Mouse (Mus musculus) cerebral cortex, adult 2 months (tissue): Measurements from ENCODE around the gene Pacrg.

Experiments
- WGBS: fragments of 180-500 bp; shearing (Covaris S2); methylation state at CpG from one replicate; pipeline ENCODE4 v1.1.7; 2018; 5-methylcytosine and 5-hydroxymethylcytosine counted together

Gene Pacrg

GRCm38 (mm10) chr17:10374316-10374715, 465.8 kb downstream of the Pacrg start:
- WGBS: 69% methylated on average over 7 of the region's 7 CpGs

- 79% methylated on average over 3 of the region's 3 CpGs for WGBS
Observed at GRCm38 (mm10) chr17:10373727-10374126, 466.4 kb downstream of the Pacrg start.

GRCm38 (mm10) chr17:10372001-10372785, 467.9 kb downstream of the Pacrg start:
- 65% methylated on average over 18 of the region's 18 CpGs for WGBS

GRCm38 (mm10) chr17:10371472-10371871, 468.6 kb downstream of the Pacrg start:
- WGBS: 74% methylated on average over 8 of the region's 8 CpGs

- 75% methylated on average over 8 of the region's 8 CpGs for WGBS
Observed at GRCm38 (mm10) chr17:10370660-10371130, 469.4 kb downstream of the Pacrg start.

- 83% methylated on average over 13 of the region's 13 CpGs for WGBS
Observed at GRCm38 (mm10) chr17:10369961-10370659, 470.0 kb downstream of the Pacrg start.

- WGBS: 74% methylated on average over 5 of the region's 5 CpGs
Observed at GRCm38 (mm10) chr17:10367044-10367443, 473.1 kb downstream of the Pacrg start.

DNA sequence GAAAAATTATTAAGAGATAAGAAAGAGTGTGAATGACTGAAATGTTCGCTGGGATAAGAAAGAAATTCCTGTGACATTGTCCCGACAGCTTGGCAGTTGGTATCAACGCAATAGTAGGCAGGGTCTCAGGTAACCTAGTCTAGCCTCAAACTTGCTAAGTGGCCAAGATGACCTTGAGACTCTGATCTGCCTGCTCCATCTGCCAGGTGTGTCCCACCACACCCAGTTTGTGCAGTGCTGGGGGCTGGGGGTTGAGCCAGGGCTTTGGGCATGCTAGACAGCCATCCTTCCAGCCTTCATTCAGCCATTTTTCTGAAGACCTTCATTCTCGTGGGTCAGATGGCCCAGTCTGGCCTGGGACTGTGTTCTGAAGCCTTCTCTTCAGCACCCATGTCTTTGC, 473.5 kb downstream of the Pacrg start:
- 94% methylated on average over 4 of the region's 4 CpGs for WGBS

DNA sequence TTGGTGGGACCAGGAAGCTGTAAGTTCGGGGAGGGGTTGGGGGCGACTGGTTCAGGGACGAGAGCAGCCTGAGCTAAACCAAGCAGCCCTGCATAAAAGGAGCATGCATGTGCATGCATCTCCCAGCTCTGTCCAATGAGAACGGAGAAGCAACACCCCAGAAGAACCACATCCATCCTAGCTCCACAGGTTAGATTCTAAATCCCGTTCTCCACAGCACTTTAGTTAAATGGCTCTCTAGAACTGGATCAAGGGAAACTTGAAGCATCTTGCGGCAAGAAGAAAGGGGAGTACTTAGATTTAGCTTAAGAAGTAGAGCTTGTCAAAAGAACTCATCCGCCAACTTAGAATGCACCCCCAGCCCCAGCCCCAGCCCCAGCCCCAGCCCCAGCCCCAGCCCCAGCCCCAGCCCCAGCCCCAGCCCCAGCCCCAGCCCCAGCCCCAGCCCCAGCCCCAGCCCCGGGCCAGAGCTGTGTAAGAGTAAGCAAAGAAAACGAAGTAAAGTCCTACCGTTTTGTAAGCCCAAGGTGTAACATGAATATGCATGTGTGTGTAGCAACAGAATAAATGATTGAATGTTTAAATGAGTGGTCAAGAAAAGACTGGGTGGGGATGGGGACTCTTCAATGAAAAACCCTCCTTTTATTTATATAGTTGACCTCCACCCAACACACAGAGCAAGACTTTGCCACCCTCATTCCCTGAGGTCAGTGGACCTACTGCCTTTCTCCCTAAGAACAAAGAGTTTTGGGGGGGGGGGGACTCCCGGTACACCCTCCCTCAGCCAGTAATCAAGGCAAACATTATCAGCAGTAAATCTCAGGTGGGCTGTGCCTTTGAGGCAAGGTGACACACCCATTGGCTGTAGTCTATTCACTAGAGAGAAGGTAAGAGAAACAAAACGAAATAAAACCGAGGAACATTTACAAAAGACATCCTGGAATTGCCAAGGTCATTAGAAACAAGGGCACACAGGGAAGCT, 474.3 kb downstream of the Pacrg start:
- WGBS: 79% methylated on average over 13 of the region's 13 CpGs

DNA sequence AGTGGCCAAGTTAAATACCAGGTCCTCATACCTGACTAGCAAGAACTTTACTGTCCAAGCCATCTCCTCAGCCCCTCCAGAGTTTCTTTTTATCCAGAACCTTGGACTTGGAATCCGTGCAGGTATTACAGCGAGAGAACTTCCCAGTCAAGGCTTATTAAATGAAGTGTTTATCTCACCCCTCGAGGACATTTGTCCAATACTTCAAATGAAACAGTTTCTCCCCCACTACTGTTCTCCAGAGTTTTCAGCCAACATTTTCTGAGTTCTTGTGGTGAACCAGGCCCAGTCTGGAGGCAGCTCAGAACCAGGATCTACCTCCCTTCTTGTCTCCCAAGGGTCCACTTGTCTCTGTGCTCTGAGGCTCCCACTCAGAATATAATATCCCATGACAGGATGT, 477.0 kb downstream of the Pacrg start:
- 94% methylated on average over 3 of the region's 3 CpGs for WGBS

DNA sequence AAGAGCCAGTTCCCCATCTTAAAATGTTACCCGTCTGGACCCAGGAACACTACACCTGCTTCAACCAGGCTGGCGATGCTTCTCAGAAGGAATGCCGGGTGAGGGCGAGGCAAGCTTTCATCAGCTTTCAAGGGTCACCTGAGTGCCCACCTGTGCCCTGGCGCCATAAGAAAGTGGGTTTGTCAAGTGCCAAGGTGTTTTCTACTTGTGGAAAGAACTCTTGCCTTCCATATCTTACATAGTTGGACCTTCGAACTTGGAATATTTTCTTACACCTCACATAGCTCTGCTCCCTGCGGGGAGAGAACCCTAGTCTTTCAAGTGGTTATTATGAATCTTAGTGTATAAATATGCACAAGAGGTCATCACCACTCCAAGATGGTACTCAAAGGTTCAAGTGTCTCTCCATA, 478.2 kb downstream of the Pacrg start:
- 97% methylated on average over 7 of the region's 7 CpGs for WGBS

- 70% methylated on average over 4 of the region's 4 CpGs for WGBS
Observed at GRCm38 (mm10) chr17:10360738-10361137, 479.4 kb downstream of the Pacrg start.

- 71% methylated on average over 14 of the region's 14 CpGs for WGBS
Observed at GRCm38 (mm10) chr17:10359466-10359865, 480.6 kb downstream of the Pacrg start.

GRCm38 (mm10) chr17:10357348-10357747, 482.8 kb downstream of the Pacrg start:
- WGBS: 37% methylated on average over 12 of the region's 12 CpGs

GRCm38 (mm10) chr17:10356294-10356693, 483.8 kb downstream of the Pacrg start:
- 81% methylated on average over 6 of the region's 6 CpGs for WGBS

- whole genome bisulfite sequencing: 66% methylated on average over 8 of the region's 8 CpGs
Observed at GRCm38 (mm10) chr17:10355746-10356145, 484.4 kb downstream of the Pacrg start.
